Comparison of ENCODE assay signal across 5 mouse cellular contexts in the genomic region with DNA sequence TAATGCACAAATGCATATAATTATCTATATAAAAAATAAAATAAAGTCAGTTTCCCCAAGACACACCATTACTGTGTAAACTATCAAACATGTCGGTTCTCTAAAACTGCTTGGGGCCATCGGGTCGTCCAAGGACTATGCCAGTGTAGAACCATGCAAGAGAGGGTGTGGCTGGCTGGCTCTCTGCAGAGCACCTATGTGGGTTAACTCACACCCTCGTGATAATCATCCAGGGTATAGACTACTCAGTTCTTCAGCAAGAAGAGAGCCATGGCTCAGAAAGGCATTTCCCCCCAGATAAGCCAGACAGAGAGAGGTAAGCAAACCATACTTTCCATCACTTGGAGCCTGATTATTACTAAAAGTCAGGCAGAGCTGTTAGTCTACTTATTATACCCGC.
"Had no signal": no experiment of that assay in that cellular context is flagged by ENCODE, and none has a peak within 500 bp of the region (broad histone marks: within the 10 kb centered on the region; RNA-seq: fewer than 3 reads in every experiment).

No protein-coding gene starts in this region.

- H3K4me2 ChIP-seq: limb, embryonic 13.5 days; liver, embryonic 11.5 days; liver, embryonic 15.5 days; stomach, embryonic 15.5 days had no signal

- H3K36me3 ChIP-seq: liver, embryonic 15.5 days had no signal

- H3K9ac ChIP-seq: limb, embryonic 13.5 days; liver, embryonic 15.5 days; stomach, embryonic 15.5 days had no signal

- H3K9me3 ChIP-seq: liver, embryonic 15.5 days; stomach, embryonic 15.5 days had no signal

- H3K27ac ChIP-seq: layer of hippocampus, adult 2 months; limb, embryonic 13.5 days; liver, embryonic 15.5 days; stomach, embryonic 15.5 days had no signal

- H3K4me1 ChIP-seq: limb, embryonic 13.5 days; liver, embryonic 15.5 days; stomach, embryonic 15.5 days had no signal

- H3K4me3 ChIP-seq: layer of hippocampus, adult 2 months; limb, embryonic 13.5 days; liver, embryonic 15.5 days; stomach, embryonic 15.5 days had no signal

- H3K27me3 ChIP-seq: limb, embryonic 13.5 days; liver, embryonic 15.5 days; stomach, embryonic 15.5 days had no signal
